Mouse (Mus musculus): ENCODE results near the gene Zfp62.

Gene Zfp62

DNA sequence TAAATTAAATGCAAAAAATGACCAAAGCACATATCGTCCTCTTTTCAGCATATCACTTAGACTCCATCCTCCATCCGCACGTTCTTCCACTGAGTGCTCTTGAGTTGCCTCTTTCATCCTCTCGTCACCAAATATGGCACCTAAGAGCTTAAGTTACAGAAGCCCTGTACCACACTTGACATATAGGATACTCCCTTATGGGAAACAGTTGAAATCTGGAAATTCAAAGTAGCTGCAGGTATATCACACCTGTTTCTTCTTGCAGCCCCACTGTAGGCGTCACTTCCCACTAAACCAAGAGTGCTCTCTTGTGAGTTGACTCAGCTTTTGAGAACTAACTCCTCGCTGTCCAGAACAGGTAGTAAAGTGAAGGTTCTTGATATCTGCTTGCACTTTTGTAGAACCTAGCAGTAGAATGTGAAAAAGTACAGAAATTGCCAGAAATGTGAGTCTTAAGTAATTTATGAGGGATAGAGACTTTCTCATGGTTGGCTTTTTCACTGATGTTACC, 2.0 kb downstream of the Zfp62 start:
- no peak for DNase-seq (ENCODE audit: low read depth, low spot score)

DNA sequence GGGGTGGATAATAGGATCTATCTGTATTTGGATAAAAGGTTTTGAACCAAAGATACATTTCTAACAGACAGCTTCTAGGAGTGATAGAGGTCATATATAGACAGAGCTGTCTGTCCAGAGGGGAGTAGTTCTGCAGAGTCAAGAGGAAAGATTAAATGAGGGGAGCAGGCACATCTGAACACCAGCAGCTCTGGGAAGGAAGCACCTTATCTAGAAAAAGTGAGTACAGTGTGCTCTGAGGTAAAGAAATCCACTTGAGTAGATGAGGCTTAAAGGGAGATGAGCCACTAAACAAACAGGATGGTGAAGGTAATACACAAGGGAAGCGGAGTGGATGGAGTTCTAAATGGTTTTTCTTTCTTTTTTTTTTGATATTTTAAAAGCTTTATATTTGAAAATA, 4.4 kb downstream of the Zfp62 start:
- no peak for DNase-seq (ENCODE audit: low read depth, low spot score)

DNA sequence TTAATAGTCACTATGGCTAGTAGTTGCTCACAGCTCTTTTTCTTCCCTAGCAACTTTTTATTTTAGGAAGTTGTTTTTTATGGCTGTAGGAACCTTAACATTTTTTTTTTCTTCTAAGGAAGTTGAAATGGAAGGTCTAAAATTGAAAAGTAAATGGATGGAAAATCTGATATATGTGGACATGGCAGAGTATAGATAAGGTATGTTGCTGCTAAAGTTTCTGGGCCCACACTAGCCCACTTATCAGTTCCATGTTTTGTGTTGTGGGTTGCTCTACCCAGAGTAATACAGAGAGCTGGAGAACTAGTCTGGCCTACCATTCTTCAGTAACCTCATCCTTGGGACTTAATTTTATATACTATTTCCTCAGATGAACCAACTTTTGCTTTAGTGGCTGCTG, 9.5 kb downstream of the Zfp62 start:
- no peak for DNase-seq (ENCODE audit: low read depth, low spot score)

DNA sequence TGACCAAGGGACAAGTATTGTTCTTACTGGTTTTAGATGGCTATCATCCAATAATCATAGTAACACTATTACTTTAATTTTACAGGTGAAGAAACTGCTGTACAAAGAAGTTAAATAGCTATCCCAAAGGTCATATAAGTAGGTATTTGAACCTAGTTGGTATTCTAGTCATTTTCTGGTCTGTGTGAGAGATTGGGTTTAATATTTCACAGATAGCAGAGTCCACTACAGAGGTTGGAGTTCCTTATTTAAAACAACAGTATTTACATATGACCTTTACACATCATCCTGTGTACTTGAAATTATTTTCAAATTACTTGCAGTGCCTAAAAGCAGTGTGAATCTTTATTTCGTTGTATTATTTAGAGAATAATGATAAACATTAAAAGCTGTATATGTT, 10.4 kb downstream of the Zfp62 start:
- DNase-seq (ENCODE audit: low read depth, low spot score), result no peak

DNA sequence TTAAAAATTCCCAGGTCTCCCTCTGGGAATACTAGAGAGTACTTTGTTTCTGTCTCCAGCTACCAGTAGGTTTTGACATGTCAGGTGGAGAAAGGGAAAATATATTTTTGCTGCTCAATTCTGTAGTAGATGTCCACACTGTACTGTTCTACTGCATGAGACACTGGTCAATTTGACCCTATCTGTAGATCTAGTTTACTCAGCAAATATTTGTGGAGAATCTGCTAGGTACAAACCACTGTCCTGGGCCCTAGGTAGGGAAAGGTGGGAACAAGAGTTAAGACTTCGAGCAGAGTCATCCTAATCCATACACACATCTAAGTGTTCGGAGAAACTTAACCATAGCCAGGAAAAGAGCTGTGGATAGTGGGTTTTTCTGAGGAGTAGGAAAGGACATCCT, 16.2 kb downstream of the Zfp62 start:
- DNase-seq (ENCODE audit: low read depth, low spot score), result no peak

DNA sequence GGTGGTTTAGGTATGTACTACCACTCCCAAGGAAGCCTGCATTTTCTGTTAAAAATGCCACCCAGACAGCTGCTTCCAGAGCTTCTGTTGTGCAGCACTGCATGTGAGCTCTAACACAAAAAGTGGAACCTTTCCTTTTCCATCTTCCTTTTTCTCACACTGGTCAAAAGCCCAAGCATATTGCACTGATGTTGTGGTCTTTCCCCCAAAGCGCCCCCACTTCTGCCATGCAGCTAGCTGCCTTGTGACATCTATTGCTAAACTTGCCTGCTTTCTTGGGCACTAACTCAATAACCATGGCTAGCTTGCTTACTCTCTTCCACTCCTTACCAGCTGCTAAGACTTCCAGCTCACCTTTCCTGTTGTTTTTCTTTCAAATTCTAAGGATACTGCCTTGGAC, 21.4 kb downstream of the Zfp62 start:
- DNase-seq (ENCODE audit: low read depth, low spot score), result no peak

DNA sequence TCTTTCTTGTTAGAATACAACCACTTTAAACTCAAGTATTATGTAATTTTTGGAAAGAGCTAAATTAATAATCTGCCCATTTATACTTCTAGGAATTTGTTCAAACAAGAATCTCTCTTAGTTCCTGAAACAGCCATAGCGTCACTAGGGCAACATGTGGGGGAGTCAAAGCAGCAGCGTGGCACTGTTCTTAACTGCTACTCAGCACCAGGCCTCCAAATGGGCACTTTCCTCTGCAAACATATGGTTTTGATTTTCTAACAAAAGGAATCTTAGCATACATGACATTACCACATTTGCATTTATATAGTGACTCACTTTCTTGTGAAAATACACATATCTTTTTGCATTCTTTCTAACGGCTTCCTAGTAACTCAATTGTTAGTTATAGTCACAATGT, 29.7 kb downstream of the Zfp62 start:
- peak; percentile 70 for DNase-seq (ENCODE audit: low read depth, low spot score)

DNA sequence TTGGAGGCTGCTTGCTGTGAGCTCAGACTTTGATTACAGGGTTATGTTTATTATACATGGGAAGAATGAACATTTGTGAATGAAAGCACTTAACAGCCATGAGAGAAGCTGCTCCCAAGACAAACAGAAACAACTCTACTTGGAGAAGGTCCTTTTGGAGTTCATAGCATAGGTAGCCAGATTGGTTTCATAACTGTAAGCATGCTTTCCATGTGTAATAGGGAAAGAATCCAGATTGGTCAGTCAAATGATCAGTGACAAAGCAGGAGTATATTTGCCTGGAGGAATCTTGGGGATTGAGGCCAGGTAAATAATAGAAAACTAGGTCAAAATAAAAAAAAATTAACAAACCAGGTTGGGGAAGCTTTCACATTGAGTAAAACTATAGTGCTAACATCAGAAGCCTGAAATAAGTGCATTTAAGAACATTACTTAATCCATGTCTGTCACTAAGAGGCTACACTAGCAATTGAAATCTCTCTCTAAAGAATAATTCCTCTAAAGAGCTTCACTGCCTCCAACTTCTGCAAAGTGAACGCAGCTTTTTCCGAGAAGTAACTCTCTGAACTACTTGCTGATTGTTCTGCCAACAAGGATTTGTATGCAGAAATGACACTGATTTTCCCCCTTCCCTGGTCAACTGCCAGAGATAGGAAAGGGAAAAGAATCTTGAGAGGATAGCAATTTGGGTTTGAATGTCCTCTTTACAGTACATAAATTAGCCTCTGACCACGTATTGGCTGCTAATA, 32.5 kb downstream of the Zfp62 start:
- DNase-seq (ENCODE audit: low read depth, low spot score), result no peak

DNA sequence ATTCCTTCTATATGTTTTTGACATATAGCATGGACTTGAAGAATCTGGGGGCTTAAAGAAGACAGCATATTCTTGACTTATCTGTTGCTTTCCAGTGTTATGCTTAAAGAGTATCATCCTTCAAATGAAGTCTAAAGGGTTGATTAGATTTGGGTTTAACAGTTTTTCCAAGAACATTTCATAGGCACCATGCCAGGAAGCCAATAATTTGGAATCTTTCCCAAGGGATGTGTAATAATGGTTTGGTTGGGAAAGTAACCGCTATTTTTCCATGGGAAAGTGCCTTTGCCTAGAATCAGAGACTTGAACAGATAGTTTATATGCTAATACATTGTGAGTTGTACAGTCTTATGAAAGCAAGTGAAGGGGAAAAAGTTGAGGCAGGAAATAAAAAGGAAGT, 33.8 kb downstream of the Zfp62 start:
- DNase-seq (ENCODE audit: low read depth, low spot score), result no peak

DNA sequence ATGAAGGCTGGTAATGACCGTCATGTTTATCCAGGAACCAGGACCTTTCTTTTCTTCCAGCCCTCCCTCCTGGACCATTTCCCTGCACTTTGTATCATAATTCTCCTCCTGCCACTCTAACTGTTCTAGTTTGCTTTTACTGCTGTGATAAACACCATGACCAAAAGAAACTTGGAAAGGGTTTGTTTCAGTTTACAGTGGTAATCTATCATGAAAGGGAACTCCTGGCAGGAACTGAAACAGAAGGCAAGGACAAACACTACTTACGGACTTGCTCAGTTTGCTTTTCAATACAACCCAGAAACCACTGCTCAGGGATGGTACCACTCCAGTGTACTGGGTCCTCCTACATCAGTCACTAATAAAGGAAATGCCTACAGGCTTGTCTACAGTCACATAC, 34.4 kb downstream of the Zfp62 start:
- DNase-seq (ENCODE audit: low read depth, low spot score), result no peak

DNA sequence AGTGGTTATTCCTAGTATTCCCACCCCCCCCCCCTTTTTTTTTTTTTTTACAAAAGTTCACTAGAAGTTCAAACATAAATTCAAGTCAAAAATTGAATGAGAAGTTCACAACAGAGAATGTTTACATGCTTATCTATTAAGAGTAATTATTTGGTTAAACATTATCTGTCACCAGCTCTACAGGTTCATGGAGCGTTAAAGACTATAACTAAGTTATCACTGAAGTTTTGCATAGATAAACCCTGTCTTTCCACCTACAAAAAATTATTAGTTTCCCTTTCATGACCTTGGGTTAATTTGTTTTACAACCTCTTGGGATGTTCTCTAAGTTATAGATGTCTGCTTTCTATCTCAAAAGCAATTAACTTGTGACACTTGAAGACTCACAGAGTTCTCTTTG, 37.2 kb downstream of the Zfp62 start:
- no peak for DNase-seq (ENCODE audit: low read depth, low spot score)

DNA sequence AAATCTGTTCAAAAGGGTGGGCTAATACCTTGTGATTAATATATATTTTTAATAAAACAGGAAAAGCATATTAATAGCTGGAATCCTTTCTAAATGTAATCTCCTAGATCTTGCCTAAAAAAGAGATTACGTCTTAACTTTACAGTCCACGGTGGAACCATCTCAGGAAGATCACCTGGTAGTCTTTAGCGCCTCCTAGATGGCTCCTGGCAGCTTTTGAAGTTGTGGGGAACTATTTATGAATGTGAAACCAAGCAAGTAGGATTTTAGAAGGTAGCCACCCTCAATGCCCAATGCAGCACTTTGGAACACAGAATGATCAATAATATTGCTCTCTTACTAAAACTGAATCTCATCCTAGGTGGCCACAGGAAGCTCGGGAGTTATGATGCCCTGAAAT, 37.8 kb downstream of the Zfp62 start:
- no peak for DNase-seq (ENCODE audit: low read depth, low spot score)

DNA sequence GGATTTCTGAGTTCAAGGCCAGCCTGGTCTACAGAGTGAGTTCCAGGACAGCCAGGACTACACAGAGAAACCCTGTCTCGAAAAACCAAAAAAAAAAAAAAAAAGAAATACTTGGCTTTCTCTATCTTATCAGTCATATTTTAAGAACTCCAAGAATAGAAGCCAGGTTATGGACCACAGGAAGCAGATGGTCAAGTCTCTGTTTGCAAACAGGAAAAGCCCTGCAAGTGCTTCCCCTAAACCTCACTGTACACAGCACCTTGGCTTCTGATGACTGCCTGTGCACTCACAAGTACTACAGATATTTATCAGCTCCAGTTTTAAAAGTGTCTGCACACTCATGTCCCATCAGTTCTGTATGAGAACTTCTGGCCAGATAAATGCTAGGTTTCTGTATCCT, 38.4 kb downstream of the Zfp62 start:
- no peak for DNase-seq (ENCODE audit: low read depth, low spot score)

DNA sequence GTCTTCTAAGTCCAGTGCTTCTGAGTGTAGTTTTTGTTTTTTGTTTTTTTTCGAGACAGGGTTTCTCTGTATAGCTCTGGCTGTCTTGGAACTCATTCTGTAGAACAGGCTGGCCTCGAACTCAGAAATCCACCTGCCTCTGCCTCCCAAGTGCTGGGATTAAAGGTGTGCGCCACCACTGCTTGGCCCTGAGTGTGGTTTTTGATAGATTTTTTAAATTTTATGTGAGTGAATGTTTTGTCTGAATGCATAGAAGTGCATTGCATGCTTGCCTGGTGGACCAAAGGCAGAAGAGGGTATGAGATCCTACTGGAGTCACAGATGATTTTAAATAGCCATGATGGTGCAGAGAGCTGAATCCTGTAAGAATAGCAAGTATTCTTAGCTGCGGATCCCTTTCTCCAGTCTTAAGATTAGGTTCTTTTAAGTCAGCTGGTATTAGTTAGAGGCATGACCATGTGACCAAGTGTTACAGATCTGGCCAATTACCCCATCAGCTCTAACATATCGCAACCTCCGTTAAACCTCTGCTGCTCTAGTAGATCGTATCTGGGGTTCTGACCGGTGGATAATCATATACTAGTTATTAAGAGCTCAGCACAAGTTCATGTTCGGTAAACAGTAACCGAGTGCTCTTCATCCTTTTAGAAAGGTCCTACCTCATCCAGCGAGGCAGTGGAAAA, 40.0 kb downstream of the Zfp62 start:
- DNase-seq (ENCODE audit: low read depth, low spot score), result no peak

DNA sequence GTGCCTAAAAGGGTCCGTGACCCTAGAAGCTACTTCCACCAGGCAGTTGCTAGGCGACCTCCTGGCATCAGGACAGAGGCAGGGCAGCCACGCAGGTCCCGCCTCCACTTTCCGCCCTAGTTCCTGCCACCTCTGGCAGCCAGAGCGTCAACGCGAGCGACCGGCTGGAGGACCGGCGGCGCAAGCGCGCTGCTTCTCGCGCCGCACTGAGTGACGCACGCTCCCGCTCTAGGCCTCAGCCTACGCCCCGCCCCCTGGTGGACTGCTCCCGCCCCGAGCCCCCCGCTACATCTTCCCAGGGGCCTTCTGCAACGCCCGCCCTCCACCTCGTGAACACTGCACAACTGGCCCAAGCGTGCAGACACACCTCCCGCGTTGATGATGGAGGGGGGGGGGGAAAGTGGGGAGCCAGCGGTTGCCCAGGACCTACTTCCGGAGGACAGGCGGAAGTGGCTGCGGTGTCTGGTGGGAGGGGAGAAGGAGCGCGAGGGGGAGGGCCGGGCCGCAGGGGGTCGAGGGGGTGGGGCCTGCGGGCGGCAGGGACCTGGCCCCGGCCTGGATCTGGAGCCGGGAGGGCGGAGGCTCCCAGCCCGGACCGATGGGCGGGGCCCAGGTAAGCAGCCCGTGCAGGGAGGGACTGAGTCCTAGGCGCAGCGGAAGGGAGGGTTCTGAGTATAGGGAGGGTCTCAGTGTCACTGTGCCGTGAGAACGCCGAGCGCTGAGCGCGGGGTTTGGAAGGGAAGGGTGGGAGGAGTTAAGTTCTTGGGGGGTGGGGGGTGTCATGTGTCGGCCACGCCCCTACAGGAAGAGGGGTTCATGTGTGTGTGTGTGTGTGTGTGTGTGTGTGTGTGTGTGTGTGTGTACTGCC, 40.9 kb downstream of the Zfp62 start, which contains the start of gene Mgat1:
Gene Mgat1, plus strand, starts transcription at position 465 of the 868 bp plus-strand sequence.
- DNase-seq (ENCODE audit: low read depth, low spot score), result peak; percentile 91

DNA sequence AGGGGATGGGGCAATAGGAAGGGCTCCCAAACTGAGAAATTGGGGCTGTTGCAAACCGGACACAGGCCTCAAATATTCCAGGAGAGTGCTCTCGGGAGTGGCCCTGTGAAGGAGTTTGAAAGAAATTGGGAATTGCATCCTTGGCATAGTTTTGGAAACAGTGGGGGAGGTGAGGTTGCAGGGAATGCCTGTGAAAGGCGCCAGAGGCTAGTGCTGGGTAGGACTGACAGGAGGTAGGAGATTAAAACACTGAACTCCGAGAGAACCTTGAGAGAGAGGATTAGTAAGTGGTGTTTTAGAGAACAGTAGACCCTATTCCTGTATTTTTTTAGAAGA, 41.5 kb downstream of the Zfp62 start:
- DNase-seq (ENCODE audit: low read depth, low spot score), result no peak

DNA sequence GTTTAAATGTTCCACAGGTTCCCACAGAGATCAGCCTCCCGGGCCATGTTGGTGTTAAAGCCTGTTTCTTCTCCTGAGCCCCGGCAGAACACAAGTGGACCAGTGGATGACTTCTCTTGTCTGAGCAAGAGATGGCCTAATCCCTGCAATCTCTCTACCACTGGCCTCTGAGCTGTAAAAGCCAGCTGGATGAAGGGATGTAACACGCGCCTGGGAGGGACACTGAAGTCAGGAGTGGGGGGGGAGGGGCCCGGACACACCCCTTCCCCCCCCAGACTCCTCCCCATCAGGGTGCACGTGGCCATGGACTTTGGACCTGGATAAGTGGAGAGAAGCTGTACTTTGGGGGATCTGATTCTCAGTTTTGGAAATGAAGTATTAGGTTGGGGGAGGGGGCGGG, 42.1 kb downstream of the Zfp62 start:
- no peak for DNase-seq (ENCODE audit: low read depth, low spot score)

DNA sequence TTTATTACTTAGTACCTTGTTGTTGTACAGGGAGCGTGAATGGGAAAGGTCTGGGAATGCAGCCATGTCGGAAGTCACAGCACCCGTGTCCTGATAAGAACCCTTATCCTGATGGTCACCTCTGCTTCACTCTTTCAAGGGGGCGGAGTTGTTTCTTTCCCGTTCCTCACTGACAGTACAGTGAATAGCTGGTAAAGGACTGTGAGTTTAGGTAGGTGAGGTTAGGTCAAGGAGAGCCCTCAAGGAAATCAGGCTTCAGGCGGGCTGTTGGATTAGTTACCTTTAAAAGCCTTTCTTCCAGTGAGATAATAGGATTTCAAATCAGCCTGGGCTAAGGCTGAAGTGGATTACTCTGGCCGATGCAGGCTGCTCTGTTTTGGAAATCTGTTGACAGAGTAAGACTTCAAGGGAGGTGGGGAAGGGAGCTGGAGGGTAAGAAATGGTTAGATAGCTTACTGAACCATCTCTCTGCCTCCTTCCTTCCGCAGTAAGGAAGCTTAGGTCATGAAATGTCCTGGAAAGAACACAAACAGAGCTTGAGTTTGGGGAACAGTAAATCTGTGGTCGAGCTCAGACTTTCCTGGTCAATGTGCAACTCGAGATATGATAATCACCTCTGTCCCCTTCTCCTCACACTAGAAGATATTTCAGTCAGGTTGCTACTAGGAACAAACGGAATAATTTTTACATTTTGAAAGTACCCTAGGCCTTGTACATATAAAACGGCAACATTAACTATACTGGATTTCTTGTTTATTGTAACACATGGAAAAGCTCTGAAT, 42.7 kb downstream of the Zfp62 start:
- no peak for DNase-seq (ENCODE audit: low read depth, low spot score)

DNA sequence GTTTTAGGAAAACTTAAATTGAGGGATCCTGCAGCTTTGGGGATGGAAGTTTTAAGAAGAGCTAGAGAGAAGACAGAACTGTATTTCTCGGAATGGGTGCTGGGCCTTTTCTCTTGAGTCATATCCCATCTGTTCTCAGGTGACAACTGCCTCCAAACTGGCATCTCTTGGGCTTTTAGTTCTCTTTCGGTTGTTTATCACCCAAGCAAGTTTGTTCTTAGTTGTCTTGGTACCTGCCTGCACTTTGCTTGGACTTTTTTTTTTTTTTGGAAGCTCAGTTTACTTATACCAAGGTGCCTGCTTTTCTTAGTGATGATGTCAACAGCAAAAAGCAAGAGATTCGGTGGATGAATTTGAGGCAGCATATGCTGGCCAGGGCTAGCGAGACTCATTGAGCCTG, 43.4 kb downstream of the Zfp62 start:
- no peak for DNase-seq (ENCODE audit: low read depth, low spot score)

DNA sequence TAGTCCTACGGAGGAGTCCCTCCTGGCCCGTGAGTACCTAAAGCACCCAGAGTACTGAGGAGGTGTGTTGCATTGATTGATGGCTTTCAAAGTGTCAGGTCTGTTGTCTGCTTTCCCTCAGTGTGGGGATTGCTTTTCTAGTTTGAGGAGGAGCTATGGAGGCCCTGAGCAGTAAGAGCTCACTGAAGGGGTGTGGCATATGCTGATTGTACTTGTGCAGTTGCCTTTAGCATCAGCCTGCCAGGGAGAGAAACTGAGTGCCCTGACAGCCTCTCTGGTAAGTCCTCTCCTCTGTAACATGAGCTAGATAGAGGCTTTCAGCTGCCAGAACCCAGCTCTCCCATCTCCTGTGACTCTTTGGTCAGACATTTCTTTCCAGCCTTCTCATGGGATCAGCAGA, 44.2 kb downstream of the Zfp62 start:
- no peak for DNase-seq (ENCODE audit: low read depth, low spot score)

DNA sequence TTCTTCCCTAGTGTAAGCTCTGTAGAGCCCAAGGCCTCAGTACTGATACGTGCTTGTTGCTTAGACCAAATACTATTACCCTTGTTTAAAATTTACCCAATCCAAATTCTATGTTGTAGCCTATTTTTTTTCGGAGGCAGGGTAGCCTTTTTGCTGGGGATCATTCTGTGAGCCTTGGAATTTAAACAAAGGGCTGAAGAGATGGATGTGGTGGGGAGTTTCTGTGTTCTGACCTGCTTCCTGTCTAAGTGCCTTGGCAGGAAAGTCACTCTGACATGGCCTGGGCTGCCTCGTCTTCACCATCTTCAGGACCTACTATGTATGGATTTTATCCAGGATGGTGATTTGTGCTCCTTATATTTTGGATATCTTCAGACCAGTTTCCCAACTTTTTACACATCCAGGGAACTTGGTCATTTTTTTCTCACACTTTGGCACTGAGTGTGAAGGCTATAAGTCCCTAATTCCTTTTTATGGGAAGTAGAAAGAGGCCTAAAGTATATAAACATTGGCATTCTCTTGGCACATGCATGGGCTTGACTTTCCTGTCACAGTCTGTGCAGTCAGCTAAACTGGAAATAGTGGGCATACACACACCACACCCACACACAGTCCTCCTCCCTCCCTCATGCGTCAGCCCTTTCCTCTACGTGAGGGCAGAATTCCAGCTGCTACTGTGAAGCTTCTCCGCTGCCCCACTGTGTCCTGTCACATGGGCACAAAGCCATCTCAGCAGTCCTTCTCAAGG, 45.3 kb downstream of the Zfp62 start:
- no peak for DNase-seq (ENCODE audit: low read depth, low spot score)
